Mouse (Mus musculus) forebrain, embryonic 16.5 days (tissue): Measurements from ENCODE around the gene Myocos. TPM values are rescaled to one million over a fixed set of nuclear protein-coding genes. Genes with fewer than 3 reads are reported as not detected.

Experiments
- ATAC-seq: fragments of 200-750 bp; cut with Nextera tagmentation; 2 replicates; pipeline ENCODE4 v1.8.0; 2017; ENCODE audit warnings: mild to moderate bottlenecking, moderate library complexity
- H3K27ac ChIP-seq: fragments of 300-500 bp; sonication (generic); 2 replicates; pipeline ENCODE4 v1.5.1; 2014; ENCODE audit warnings: low read length, control low read depth
- H3K27me3 ChIP-seq: fragments of 300-500 bp; sonication (generic); replicated peaks from 2 replicates; pipeline ENCODE4 v1.6.1; 2014; ENCODE audit warnings: low read length; ENCODE audit not compliant: control insufficient read depth, insufficient read depth
- H3K36me3 ChIP-seq: fragments of 300-500 bp; sonication (generic); 2 replicates; pipeline ENCODE4 v1.6.1; 2014; ENCODE audit not compliant: control insufficient read depth, insufficient read depth
- H3K4me1 ChIP-seq: fragments of 300-500 bp; sonication (generic); replicated peaks from 2 replicates; pipeline ENCODE4 v1.6.1; 2014; ENCODE audit warnings: low read length; ENCODE audit not compliant: control insufficient read depth, insufficient read depth
- H3K4me2 ChIP-seq: fragments of 300-500 bp; sonication (generic); 2 replicates; pipeline ENCODE4 v1.6.1; 2014; ENCODE audit warnings: mild to moderate bottlenecking, low read length, control low read depth
- H3K4me3 ChIP-seq: fragments of 300-500 bp; sonication (generic); replicated peaks from 2 replicates; pipeline ENCODE4 v1.5.1; 2014; ENCODE audit warnings: mild to moderate bottlenecking, low read length, control low read depth
- H3K9ac ChIP-seq: fragments of 300-500 bp; sonication (generic); replicated peaks from 2 replicates; pipeline ENCODE4 v1.6.1; 2014; ENCODE audit warnings: low read depth, low read length, control low read depth
- H3K9me3 ChIP-seq: fragments of 300-500 bp; sonication (generic); 2 replicates; pipeline ENCODE4 v1.6.1; 2016; ENCODE audit warnings: low read length; ENCODE audit not compliant: control insufficient read depth
- WGBS: fragments of 180-500 bp; shearing (Covaris S2); extraction: QIAGEN DNeasy Blood & Tissue Kit; methylation state at CpG from one replicate; pipeline ENCODE4 v1.1.7; 2014; 5-methylcytosine and 5-hydroxymethylcytosine counted together
- microRNA-seq: library from miRNA; unstranded; fragments of <30 nt; microRNA quantifications from one replicate; pipeline ENCODE4, GENCODE M21; 2017
- polyA plus RNA-seq: library from polyadenylated mRNA; unstranded; fragments of >200 nt; fragmentation: Nextera tagmentation; extraction: Ambion mirVana; gene quantifications from 2 replicates; pipeline ENCODE4 v1.2.1, GENCODE M21; 2015

Gene Myocos
- polyA plus RNA-seq, 1 experiment from 2014 or later, result not detected

- H3K9ac ChIP-seq, result no peak overlapping the region
- WGBS, result 89% methylated on average over 5 of the region's 5 CpGs
- no peak overlapping the region for H3K27ac ChIP-seq
- ATAC-seq, result no peak
- no peak overlapping the region for H3K4me3 ChIP-seq
- H3K36me3 ChIP-seq, result peaks cover 6% of the 10 kb centered on the region; the same call in 1 of the 2 replicates
- no peak overlapping the region for H3K4me2 ChIP-seq
- H3K4me1 ChIP-seq, result no peaks in the 10 kb centered on the region
- H3K27me3 ChIP-seq, result no peaks in the 10 kb centered on the region
- H3K9me3 ChIP-seq, result no peaks in the 10 kb centered on the region
Measured at GRCm38 (mm10) chr1:162599617-162600016, 58.4 kb downstream of the Myocos start.

GRCm38 (mm10) chr1:162597379-162598102 is 60.5 kb downstream of the Myocos start:
- ATAC-seq, result no peak
- no peak overlapping the region for H3K9ac ChIP-seq
- H3K4me3 ChIP-seq, result no peak overlapping the region
- H3K9me3 ChIP-seq, result no peaks in the 10 kb centered on the region
- 91% methylated on average over 3 of the region's 3 CpGs for WGBS
- no peak overlapping the region for H3K27ac ChIP-seq
- H3K4me2 ChIP-seq, result no peak overlapping the region
- H3K36me3 ChIP-seq, result peaks cover 8% of the 10 kb centered on the region; the same call in 1 of the 2 replicates
- no peaks in the 10 kb centered on the region for H3K27me3 ChIP-seq
- no peaks in the 10 kb centered on the region for H3K4me1 ChIP-seq

Small RNA genes within 50 kb of the gene (microRNA-seq; reads per million reads assigned to microRNA genes)
- not detected for gene Gm27616

Other genes with a start within 250 kb of the Myocos start
- gene Dnm3, start 180.2 kb downstream of the Myocos start, polyA plus RNA-seq, result 32.3 and 41.8 TPM in 2 replicates
- gene Mettl13, start 109.7 kb downstream of the Myocos start, polyA plus RNA-seq, result 23.1 and 24.1 TPM in 2 replicates
- 79.8 and 81.2 TPM in 2 replicates for gene Vamp4, start 87.7 kb downstream of the Myocos start, polyA plus RNA-seq
- gene Myoc, start 19.1 kb downstream of the Myocos start, polyA plus RNA-seq, result not detected in 2 replicates
- gene Prrc2c, start 82.3 kb upstream of the Myocos start, polyA plus RNA-seq, result 123 and 134 TPM in 2 replicates
- 0.13 and 0.31 TPM in 2 replicates for gene Fmo4, start 155.8 kb upstream of the Myocos start, polyA plus RNA-seq
- 22.5 and 29.2 TPM in 2 replicates for gene Fmo1, start 208.4 kb upstream of the Myocos start, polyA plus RNA-seq
- 0.17 TPM in 1 of 2 replicates, not detected in the other for gene Fmo2, start 240.5 kb upstream of the Myocos start, polyA plus RNA-seq